Mouse (Mus musculus): ENCODE results near the gene Bglap3. TPM values are rescaled to one million over a fixed set of nuclear protein-coding genes. Genes with fewer than 3 reads are reported as not detected.

Gene Bglap3
- 0.06 and 0.25 TPM in 2 replicates for polyA plus RNA-seq (2012; rRNA removed)

DNA sequence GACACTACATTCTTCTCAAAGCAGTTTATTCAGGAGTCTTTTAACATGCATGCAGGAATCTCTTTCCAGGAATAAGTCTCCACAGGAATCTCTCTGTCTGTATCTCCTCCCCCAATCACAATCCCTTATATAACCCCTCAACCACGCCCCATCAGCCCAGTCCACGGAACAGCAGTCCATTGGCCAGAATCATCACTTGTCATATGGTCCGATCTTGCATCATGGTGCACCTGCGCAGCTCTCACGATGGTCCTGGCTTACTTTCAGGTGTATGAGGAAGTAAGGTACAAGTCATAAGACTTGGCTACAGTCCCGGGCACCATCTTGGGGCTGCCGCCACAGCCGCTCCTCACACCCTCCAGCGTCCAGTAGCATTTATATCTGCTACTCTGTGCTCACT lies at the start of gene Bglap3:
Gene Bglap3, minus strand, starts transcription at position 101 of the 400 bp plus-strand sequence.

DNA sequence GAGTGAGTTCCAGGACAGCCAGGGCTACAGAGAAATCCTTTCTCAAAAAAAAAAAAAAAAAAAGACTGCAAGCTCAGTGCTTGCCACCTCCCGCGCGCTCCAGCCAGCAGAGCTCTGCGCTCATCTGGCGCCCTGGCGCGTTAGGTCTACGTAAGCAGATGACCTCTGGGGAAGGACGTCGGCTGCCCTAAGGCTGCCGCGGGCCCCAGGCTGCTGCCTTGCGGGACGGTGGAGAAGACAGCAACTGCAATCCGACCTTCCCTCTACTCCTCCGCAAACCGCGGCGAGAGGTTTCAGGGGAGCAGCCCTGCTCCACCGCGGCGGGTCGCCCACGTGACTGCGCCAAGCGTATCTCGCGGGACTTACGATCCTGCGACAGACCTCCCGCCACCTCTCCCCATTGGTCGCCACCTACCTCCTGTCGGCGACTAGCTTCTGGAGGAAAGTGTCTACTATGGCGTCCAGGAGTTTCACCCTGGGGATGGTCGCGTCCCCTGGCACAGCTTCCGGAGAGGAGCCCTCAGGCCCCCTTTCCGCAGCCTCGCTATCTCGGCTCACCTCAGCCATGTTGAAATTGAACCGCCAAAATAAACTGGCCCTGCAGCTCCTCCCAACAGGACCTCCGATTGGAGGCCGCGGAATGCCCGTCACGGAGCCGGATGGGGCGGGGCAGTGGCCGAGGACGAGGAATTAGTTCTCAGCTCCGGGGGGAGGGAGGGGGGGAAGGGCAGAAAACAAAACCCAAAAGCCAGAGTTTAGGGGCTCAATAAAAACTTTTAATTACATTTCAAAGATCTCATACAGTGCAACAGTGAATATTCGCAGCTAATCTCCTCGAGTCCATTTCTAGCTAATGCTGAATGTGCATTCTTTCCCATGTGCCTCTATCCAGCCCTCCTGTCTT lies 37.5 kb upstream of the Bglap3 start, which contains the start of gene Pmf1:
Gene Pmf1, minus strand, starts transcription at position 591 of the 904 bp plus-strand sequence.

DNA sequence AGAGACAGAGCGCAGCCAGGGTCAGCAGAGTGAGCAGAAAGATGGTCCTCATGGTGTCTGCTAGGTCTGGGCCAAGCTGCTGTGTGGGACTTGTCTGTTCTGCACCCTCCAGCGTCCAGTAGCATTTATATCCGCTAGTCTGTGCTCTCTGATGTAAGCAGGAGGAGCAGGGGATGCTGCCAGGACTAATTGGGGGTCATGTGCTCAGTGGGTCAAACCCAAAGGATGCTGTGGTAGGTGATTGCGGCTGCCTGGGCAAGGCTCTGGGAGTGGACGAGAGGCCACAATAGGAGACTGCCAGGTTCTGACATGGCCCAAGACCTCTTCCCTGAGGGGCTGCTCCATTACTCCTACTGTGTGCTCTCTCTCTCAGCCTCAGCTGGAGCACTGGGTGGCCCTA lies 11.8 kb upstream of the Bglap3 start, which contains the start of gene Bglap:
Gene Bglap, minus strand, starts transcription at position 101 of the 400 bp plus-strand sequence.

DNA sequence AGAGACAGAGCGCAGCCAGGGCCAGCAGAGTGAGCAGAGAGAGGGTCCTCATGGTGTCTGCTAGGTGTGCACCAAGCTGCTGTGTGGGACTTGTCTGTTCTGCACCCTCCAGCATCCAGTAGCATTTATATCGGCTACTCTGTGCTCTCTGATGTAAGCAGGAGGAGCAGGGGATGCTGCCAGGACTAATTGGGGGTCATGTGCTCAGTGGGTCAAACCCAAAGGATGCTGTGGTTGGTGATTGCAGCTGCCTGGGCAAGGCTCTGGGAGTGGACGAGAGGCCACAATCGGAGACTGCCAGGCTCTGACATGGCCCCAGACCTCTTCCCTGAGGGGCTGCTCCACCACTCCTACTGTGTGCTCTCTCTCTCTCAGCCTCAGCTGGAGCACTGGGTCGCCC lies 6.1 kb upstream of the Bglap3 start, which contains the start of gene Bglap2:
Gene Bglap2, minus strand, starts transcription at position 101 of the 400 bp plus-strand sequence.

DNA sequence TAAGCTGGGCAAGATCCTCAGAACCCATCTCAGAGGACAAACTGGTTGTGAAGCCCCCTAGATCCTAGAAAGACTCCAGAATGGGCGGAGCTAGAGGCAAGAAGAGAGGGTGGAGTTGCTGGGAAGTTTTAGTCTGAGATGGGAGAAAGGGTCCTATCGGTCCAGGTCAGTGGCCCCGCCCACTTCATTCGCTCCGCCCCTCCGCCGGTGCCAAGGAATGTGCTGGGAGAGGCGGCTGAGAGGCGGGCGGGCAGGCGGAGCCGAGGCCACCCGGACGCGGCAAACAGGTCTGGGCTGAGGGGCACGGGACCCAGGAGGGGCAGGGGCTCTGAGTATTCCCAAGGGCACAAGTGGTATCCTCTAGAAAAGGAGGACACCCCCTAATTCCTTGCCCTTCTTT lies 8.2 kb downstream of the Bglap3 start, which contains the start of gene Paqr6:
Gene Paqr6, plus strand, starts transcription at position 248 of the 400 bp plus-strand sequence.

DNA sequence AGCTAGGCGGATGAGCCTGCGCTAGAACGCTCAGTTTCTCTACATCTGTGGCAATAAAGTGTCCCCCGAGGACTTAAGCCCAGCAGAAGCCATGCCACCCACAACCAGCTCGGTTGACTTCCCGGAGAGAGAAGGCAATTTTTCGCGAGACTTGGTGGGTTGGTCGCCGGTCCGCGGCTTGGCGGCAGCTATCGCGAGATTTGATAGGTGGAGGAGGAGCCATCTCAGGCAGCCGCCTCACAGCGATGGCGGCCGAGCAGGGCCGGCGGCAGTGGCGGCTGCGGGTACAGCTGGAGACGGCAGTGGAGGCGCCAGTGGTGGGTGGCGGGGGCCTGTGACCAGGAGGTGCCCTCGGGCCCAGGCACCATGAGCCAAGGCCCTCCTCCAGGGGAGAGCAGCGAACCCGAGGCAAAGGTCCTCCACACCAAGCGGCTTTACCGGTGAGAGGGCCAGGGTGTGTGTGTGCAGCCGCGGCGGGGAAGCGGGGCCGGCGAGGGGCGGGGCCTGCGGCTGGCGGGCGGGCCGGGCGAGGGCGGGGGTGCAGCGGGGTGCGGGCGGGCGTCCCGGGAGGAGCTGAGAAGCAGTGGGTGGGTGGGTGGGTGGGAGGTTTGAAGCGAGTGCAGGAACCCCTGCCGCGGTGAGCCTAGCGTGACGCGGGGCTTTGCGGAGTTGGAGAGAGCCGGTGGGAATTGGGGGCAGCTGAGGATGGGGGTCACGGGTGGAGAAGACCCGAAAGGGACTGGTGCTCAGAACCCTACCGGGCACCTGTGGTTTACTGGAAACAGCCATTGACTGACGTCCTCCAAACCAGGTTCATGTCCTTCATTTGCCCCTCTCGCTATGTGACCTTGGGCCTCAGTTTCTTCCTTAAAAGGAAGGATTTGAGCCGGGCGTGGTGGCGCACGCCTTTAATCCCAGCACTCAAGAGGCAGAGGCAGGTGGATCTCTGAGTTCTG lies 36.2 kb downstream of the Bglap3 start, which contains the start of the genes Tmem79 and Smg5:
Gene Tmem79, minus strand, starts transcription at position 91 of the 956 bp plus-strand sequence.
Gene Smg5, plus strand, starts transcription at position 203 of the 956 bp plus-strand sequence.

DNA sequence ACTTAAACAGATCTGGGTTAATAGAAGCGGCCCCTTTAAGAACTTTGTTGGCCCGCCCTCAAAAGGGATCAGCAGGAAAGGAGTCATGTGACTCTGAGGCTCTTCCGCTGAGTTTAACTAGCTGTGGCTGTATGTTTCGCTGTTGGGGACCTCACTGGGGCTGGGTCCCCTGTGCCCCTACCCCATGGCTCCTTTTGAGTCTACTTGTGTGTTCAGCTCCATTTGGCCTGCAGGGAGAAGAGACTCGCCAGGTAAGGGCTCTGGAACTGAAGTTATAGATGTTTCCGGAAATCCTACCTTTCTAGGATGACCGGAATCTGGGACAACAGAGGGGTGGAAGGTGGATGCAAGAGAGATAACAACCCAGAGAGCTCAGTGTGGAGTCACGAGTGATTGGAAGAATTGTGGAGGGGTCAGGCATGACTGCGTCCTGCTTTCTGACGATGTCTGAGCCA lies 47.6 kb downstream of the Bglap3 start, which contains the start of gene Glmp:
Gene Glmp, plus strand, starts transcription at position 73 of the 455 bp plus-strand sequence.

Other genes starting within 250 kb of the Bglap3 start
- 22.3 and 32.4 TPM in 2 replicates for gene Mef2d, start 230.4 kb downstream of the Bglap3 start, polyA plus RNA-seq (2012; rRNA removed)
- 0.49 and 0.53 TPM in 2 replicates for gene Rhbg, start 118.0 kb downstream of the Bglap3 start, polyA plus RNA-seq (2012; rRNA removed)
- 0.15 and 0.20 TPM in 2 replicates for gene Gm38392, start 85.5 kb downstream of the Bglap3 start, polyA plus RNA-seq (2012; rRNA removed)
- 3.8 and 6.7 TPM in 2 replicates for gene Tsacc, start 75.7 kb downstream of the Bglap3 start, polyA plus RNA-seq (2012; rRNA removed)
- 479 and 533 TPM in 2 replicates for gene Cct3, start 75.6 kb downstream of the Bglap3 start, polyA plus RNA-seq (2012; rRNA removed)
- 55.2 and 76.1 TPM in 2 replicates for gene Glmp, start 47.7 kb downstream of the Bglap3 start, polyA plus RNA-seq (2012; rRNA removed)
- 2.0 TPM in 2 replicates for gene Tmem79, start 36.6 kb downstream of the Bglap3 start, polyA plus RNA-seq (2012; rRNA removed)
- gene Smg5, start 36.5 kb downstream of the Bglap3 start, polyA plus RNA-seq (2012; rRNA removed), result 111 and 112 TPM in 2 replicates
- 1.4 and 1.9 TPM in 2 replicates for gene Paqr6, start 8.2 kb downstream of the Bglap3 start, polyA plus RNA-seq (2012; rRNA removed)
- gene Bglap2, start 6.0 kb upstream of the Bglap3 start, polyA plus RNA-seq (2012; rRNA removed), result not detected in 2 replicates
- 0.20 and 1.0 TPM in 2 replicates for gene Bglap, start 11.7 kb upstream of the Bglap3 start, polyA plus RNA-seq (2012; rRNA removed)
- gene Pmf1, start 37.6 kb upstream of the Bglap3 start, polyA plus RNA-seq (2012; rRNA removed), result 105 and 106 TPM in 2 replicates
- gene Slc25a44, start 52.4 kb upstream of the Bglap3 start, polyA plus RNA-seq (2012; rRNA removed), result 16.7 and 19.8 TPM in 2 replicates
- 10.6 and 14.6 TPM in 2 replicates for gene Sema4a, start 88.4 kb upstream of the Bglap3 start, polyA plus RNA-seq (2012; rRNA removed)
- 22.5 and 24.7 TPM in 2 replicates for gene Lmna, start 137.2 kb upstream of the Bglap3 start, polyA plus RNA-seq (2012; rRNA removed)
- 70.1 and 73.6 TPM in 2 replicates for gene Mex3a, start 159.7 kb upstream of the Bglap3 start, polyA plus RNA-seq (2012; rRNA removed)
- gene Rab25, start 175.6 kb upstream of the Bglap3 start, polyA plus RNA-seq (2012; rRNA removed), result 1.7 and 2.1 TPM in 2 replicates
- gene Lamtor2, start 180.3 kb upstream of the Bglap3 start, polyA plus RNA-seq (2012; rRNA removed), result 95.0 and 115 TPM in 2 replicates
- 88.6 and 105 TPM in 2 replicates for gene Ubqln4, start 181.0 kb upstream of the Bglap3 start, polyA plus RNA-seq (2012; rRNA removed)
- gene Ssr2, start 203.1 kb upstream of the Bglap3 start, polyA plus RNA-seq (2012; rRNA removed), result 170 and 215 TPM in 2 replicates
- gene Arhgef2, start 233.2 kb upstream of the Bglap3 start, polyA plus RNA-seq (2012; rRNA removed), result 89.1 and 124 TPM in 2 replicates

Measured in central nervous system, embryonic 11.5 days (tissue).